In genomic region chr19:44283157-44284024, GRCm38 (mm10) we compare ENCODE assay signal across 8 mouse cellular contexts. TPM values are rescaled to one million over a fixed set of nuclear protein-coding genes. Genes with fewer than 3 reads are reported as not detected.
A peak's percentile ranks its signal among the peaks of the same experiment; 100 is the strongest.
DNase-seq lines count a peak whose midpoint lies in the region; ATAC-seq and TF ChIP-seq lines count a peak whose summit lies in the region.

No protein-coding gene starts in this region.

- ATAC-seq in lung, embryonic 14.5 days (ENCODE audit: insufficient read depth): no peak
- no peak; the same call in 1 of the 2 replicates for ATAC-seq in hindbrain, postnatal 0 days

- peak overlapping the region; percentile 98 for H3K27ac ChIP-seq in lung, embryonic 14.5 days (ENCODE audit: low read depth)
- H3K27ac ChIP-seq in hindbrain, postnatal 0 days: peak overlapping the region; percentile 93

- no peak for DNase-seq in lung, embryonic 14.5 days
- DNase-seq in lung, postnatal 4 days: no peak
- DNase-seq in brain, embryonic 14.5 days (ENCODE audit: low read depth): peak; percentile 70
- no peak for DNase-seq in hindbrain, postnatal 0 days (ENCODE audit: low spot score)
- DNase-seq in naive thymus-derived CD4-positive, alpha-beta T cell, adult 2 months (ENCODE audit: low read depth): peak; percentile 81
- DNase-seq in right cerebral cortex, postnatal 10 days (ENCODE audit: low spot score in 2 of 2): no peak
- no peak for DNase-seq in adrenal gland, postnatal 14 days
- DNase-seq in left cerebral cortex, adult 18-20 months (ENCODE audit: low spot score in 2 of 2): no peak

- peak overlapping the region; percentile 94 for H3K4me2 ChIP-seq in lung, embryonic 14.5 days
- H3K4me2 ChIP-seq in hindbrain, postnatal 0 days (ENCODE audit: low read depth, low read length): peak overlapping the region; percentile 91

- H3K27me3 ChIP-seq in lung, embryonic 14.5 days (ENCODE audit: insufficient read depth, low read length): no peaks in the 10 kb centered on the region
- no peaks in the 10 kb centered on the region for H3K27me3 ChIP-seq in hindbrain, postnatal 0 days (ENCODE audit: insufficient read depth, low read length)

- no peaks in the 10 kb centered on the region for H3K36me3 ChIP-seq in lung, embryonic 14.5 days (ENCODE audit: insufficient read depth)
- no peaks in the 10 kb centered on the region for H3K36me3 ChIP-seq in hindbrain, postnatal 0 days (ENCODE audit: insufficient read depth, low read length)

- no peaks in the 10 kb centered on the region for H3K9me3 ChIP-seq in lung, embryonic 14.5 days (ENCODE audit: low read depth, low read length)
- H3K9me3 ChIP-seq in hindbrain, postnatal 0 days (ENCODE audit: low read length): no peaks in the 10 kb centered on the region

- no peak for TF ChIP-seq POLR2A in brain, embryonic 14.5 days (IDR thresholded peaks at IDR 0.05; ENCODE audit: borderline replicate concordance, extremely low read depth, insufficient read depth, insufficient read length, poor library complexity, severe bottlenecking)

- no peak for TF ChIP-seq CTCF in lung, embryonic 14.5 days (IDR thresholded peaks at IDR 0.05; ENCODE audit: low read depth)
- TF ChIP-seq CTCF in brain, embryonic 14.5 days (IDR thresholded peaks at IDR 0.05; ENCODE audit: borderline replicate concordance, extremely low read depth, insufficient read depth, insufficient read length): no peak
- no peak for TF ChIP-seq CTCF in hindbrain, postnatal 0 days (IDR thresholded peaks at IDR 0.05; ENCODE audit: low read depth)

- H3K9ac ChIP-seq in lung, embryonic 14.5 days: peak overlapping the region; percentile 56
- no peak overlapping the region; the same call in 1 of the 2 replicates for H3K9ac ChIP-seq in hindbrain, postnatal 0 days (replicated peaks; ENCODE audit: low read length)

- 20% methylated on average over 15 of the region's 15 CpGs for WGBS in lung, embryonic 14.5 days
- 25% methylated on average over 15 of the region's 15 CpGs for WGBS in hindbrain, postnatal 0 days

- peak overlapping the region; percentile 45 for H3K4me3 ChIP-seq in lung, embryonic 14.5 days (ENCODE audit: low read depth, low read length)
- peak overlapping the region; percentile 50 for H3K4me3 ChIP-seq in hindbrain, postnatal 0 days (ENCODE audit: low read length)

- H3K4me1 ChIP-seq in lung, embryonic 14.5 days (ENCODE audit: insufficient read depth): peaks cover 44% of the 10 kb centered on the region
- H3K4me1 ChIP-seq in hindbrain, postnatal 0 days (ENCODE audit: insufficient read depth, low read length): peaks cover 21% of the 10 kb centered on the region

RNA-seq across cellular contexts. Expression of gene Scd2, which starts 10.1 kb away (rescaled TPM):
- polyA plus RNA-seq in lung, embryonic 14.5 days (2014; fragmentation: Nextera tagmentation; extraction: Ambion mirVana): 248 and 257 TPM in 2 replicates
- 346 and 452 TPM in 2 replicates for polyA plus RNA-seq in brain, embryonic 14.5 days (2012; rRNA removed)
- 1,071 and 1,235 TPM in 2 replicates for total RNA-seq in hindbrain, postnatal 0 days (2014; rRNA removed)
- 274 and 291 TPM in 2 replicates for polyA plus RNA-seq in hindbrain, postnatal 0 days (2015; fragmentation: Nextera tagmentation; extraction: Ambion mirVana)
- 337 and 408 TPM in 2 replicates for total RNA-seq in adrenal gland, postnatal 14 days (2021)
- 100 to 1,000 TPM; 581 to 588 TPM for total RNA-seq in left cerebral cortex, adult 18-20 months (2021)

RNA-seq across cellular contexts. Expression of gene Scd4, which starts 49.5 kb away (rescaled TPM):
- 0.15 TPM in 1 of 2 replicates, not detected in the other for polyA plus RNA-seq in lung, embryonic 14.5 days (2014; fragmentation: Nextera tagmentation; extraction: Ambion mirVana)
- 0.19 and 0.30 TPM in 2 replicates for polyA plus RNA-seq in brain, embryonic 14.5 days (2012; rRNA removed)
- total RNA-seq in hindbrain, postnatal 0 days (2014; rRNA removed): 0.84 and 1.5 TPM in 2 replicates
- 0.09 and 0.16 TPM in 2 replicates for polyA plus RNA-seq in hindbrain, postnatal 0 days (2015; fragmentation: Nextera tagmentation; extraction: Ambion mirVana)
- total RNA-seq in adrenal gland, postnatal 14 days (2021): 2.2 and 2.9 TPM in 2 replicates
- 1 to 10 TPM; 2.2 to 2.7 TPM for total RNA-seq in left cerebral cortex, adult 18-20 months (2021)

Comparison
In these comparisons a context has a peak if more than half of its experiments do, and no peak if none do; other contexts are left out.
1. DNase-seq: peak in brain, embryonic 14.5 days (single experiment) and naive thymus-derived CD4-positive, alpha-beta T cell, adult 2 months (single experiment); none in lung, embryonic 14.5 days (single experiment), lung, postnatal 4 days (0 of 2), hindbrain, postnatal 0 days (single experiment), right cerebral cortex, postnatal 10 days (0 of 2), adrenal gland, postnatal 14 days (single experiment) and left cerebral cortex, adult 18-20 months (0 of 2).